Mouse (Mus musculus) heart, adult 2 months (tissue): Measurements from ENCODE around the gene Foxn3. TPM values are rescaled to one million over a fixed set of nuclear protein-coding genes. Genes with fewer than 3 reads are reported as not detected.
A peak's percentile ranks its signal among the peaks of the same experiment; 100 is the strongest.

Experiments used
- DNase-seq, 2 experiments: peaks; one replicate each; pipeline ENCODE4 v3.0.0; 2021
- H3K27ac ChIP-seq: fragments of 200-600 bp; 2 replicates; pipeline ENCODE4 v1.8.1; 2022
- H3K27me3 ChIP-seq: fragments of 200-500 bp; 2 replicates; pipeline ENCODE4 v1.6.1; 2012; ENCODE audit warnings: mild to moderate bottlenecking, low read length, inconsistent platforms, mixed read lengths; ENCODE audit not compliant: control insufficient read depth, insufficient read depth
- H3K36me3 ChIP-seq: fragments of 200-500 bp; 2 replicates; pipeline ENCODE4 v1.6.1; 2012; ENCODE audit warnings: low read length, inconsistent platforms; ENCODE audit not compliant: control insufficient read depth, insufficient read depth
- H3K4me1 ChIP-seq: fragments of 200-500 bp; 2 replicates; pipeline ENCODE4 v1.6.1; 2011; ENCODE audit warnings: low read length; ENCODE audit not compliant: control insufficient read depth, insufficient read depth
- H3K4me3 ChIP-seq: fragments of 200-600 bp; 2 replicates; pipeline ENCODE4 v1.8.1; 2022
- H3K79me2 ChIP-seq: fragments of 200-500 bp; replicated peaks from 2 replicates; pipeline ENCODE4 v1.6.1; 2012; ENCODE audit warnings: mild to moderate bottlenecking, inconsistent platforms, low read length, moderate library complexity, mixed read lengths; ENCODE audit not compliant: control insufficient read depth, insufficient read depth
- H3K9ac ChIP-seq: fragments of 200-500 bp; 2 replicates; pipeline ENCODE4 v1.6.1; 2012; ENCODE audit warnings: low read depth, mild to moderate bottlenecking, control low read depth, inconsistent platforms, low read length, mixed read lengths
- CTCF ChIP-seq: fragments of 200-600 bp; IDR thresholded peaks from 2 replicates; pipeline ENCODE4 v1.8.1; 2022; ENCODE audit warnings: antibody characterized with exemption, mild to moderate bottlenecking, moderate library complexity
- EP300 ChIP-seq: fragments of 200-500 bp; IDR thresholded peaks from 2 replicates; pipeline ENCODE4 v1.6.1; 2011; ENCODE audit warnings: low read depth, low read length, control low read depth; ENCODE audit not compliant: insufficient read depth
- POLR2A ChIP-seq: fragments of 200-500 bp; IDR thresholded peaks from 2 replicates; pipeline ENCODE4 v1.6.1; 2011; ENCODE audit warnings: mild to moderate bottlenecking, low read depth, low read length, control low read depth; ENCODE audit not compliant: insufficient read depth
- WGBS: fragments of 180-500 bp; shearing (Covaris S2); methylation state at CpG from one replicate; pipeline ENCODE4 v1.1.7; 2018; 5-methylcytosine and 5-hydroxymethylcytosine counted together
- intact Hi-C: fragments of 180-260 bp; cut with DNase I; formaldehyde crosslinking; loops from one replicate; pipeline ENCODE4 v1.15.1; 2025
- polyA plus RNA-seq: library from polyadenylated mRNA; depleted of rRNA; stranded (reverse); fragments of >200 nt; gene quantifications from 2 replicates; pipeline ENCODE4 v1.2.3, GENCODE M21; 2012
- total RNA-seq, 2 experiments: library from RNA; stranded (reverse); gene quantifications; 2 replicates each; pipeline ENCODE4 v1.2.3; 2021

Gene Foxn3
- total and polyA plus RNA-seq, 3 experiments = 28.1 to 117 (median 106) TPM

DNA sequence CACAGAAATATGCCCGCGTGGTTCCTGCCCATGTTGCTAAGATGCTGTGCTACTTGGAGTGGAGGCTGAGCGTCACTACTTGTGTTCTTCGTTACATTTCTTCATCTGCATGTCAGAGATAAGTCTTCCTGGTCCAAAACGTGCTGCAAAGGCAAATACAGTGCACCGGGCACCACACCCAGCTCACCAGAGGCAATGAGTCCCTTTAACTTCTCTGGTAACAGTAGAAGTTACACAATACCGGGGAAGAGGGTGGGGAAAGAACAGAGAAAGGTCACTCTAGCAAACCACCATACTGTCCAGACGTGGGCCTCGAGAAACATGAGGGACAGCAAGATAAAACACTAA is 213.8 kb downstream of the Foxn3 start:
- intact Hi-C loops = no loop called here
- TF ChIP-seq POLR2A (no peak), CTCF (no peak), EP300 (no peak)
- Histone ChIP-seq H3K27ac (peak overlapping the region; percentile 30), H3K36me3 (peaks cover 5% of the 10 kb centered on the region; the same call in 1 of the 2 replicates), H3K4me1 (peaks cover 37% of the 10 kb centered on the region), H3K9ac (no peak overlapping the region), H3K4me3 (no peak overlapping the region), H3K27me3 (no peaks in the 10 kb centered on the region), H3K79me2 (no peaks in the 10 kb centered on the region)
- 47% methylated on average over 9 of the region's 9 CpGs for WGBS
- no peak for DNase-seq

DNA sequence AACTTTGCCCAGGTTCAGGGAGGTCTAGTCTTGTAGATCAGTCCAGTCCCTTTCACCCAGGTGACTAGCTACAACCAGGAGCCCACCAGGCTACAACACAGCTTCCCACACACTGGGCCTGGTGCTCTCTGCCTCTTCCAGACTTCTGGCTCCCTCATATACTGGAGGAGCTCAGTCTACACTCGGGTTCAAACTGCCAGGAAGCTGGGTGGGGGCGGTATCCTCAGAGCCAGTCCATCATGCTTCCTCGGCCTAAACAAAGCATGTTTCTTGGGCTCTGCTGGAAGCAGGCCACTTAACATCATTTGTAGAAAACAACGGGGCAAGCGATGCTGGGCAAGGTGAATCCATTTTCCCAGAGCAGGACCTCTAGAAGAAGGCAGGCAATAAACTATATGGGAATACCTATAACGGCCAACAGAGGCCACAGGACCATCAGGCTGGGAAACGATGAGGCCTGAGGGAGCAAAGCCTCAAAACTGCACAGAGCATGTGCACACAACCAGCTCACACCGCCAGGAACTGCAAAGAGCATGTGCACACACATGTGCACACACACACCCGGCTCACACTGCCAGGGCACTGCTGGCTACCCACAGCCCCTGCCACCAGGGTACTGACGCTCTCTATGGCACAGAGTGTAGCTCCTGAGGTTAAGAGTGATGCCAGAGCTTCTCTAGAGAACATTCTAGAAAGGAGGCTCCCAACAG is 214.3 kb downstream of the Foxn3 start:
- intact Hi-C loops = no loop called here
- TF ChIP-seq CTCF (no peak), EP300 (no peak), POLR2A (no peak)
- no peak for DNase-seq
- Histone ChIP-seq H3K27me3 (no peaks in the 10 kb centered on the region), H3K9ac (no peak overlapping the region), H3K4me3 (no peak overlapping the region), H3K27ac (peak overlapping the region; percentile 30), H3K36me3 (peaks cover 5% of the 10 kb centered on the region; the same call in 1 of the 2 replicates), H3K79me2 (no peaks in the 10 kb centered on the region), H3K4me1 (peaks cover 37% of the 10 kb centered on the region)
- 56% methylated on average over 10 of the region's 10 CpGs for WGBS

DNA sequence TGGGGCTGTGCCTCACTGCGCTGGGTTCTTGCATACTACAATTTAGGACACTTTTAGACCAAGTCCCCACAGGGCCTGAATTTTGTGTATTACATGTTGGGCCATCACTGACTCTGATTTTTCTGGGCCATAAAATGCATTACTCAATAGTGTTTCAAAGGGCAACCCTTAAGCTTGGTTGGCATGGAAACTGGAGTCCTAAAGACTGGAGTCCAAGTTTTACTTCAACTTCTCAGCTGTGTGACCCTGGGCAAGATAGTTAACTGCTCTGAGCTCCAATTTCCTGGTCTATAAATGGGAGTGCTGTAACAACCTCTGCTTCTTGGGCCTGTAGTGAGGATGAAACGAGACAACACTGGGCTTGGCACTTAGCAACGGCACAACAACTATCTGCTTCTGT is 215.9 kb downstream of the Foxn3 start:
- Histone ChIP-seq H3K27me3 (no peaks in the 10 kb centered on the region), H3K27ac (peak overlapping the region; percentile 61)
- intact Hi-C loops = no loop called here

DNA sequence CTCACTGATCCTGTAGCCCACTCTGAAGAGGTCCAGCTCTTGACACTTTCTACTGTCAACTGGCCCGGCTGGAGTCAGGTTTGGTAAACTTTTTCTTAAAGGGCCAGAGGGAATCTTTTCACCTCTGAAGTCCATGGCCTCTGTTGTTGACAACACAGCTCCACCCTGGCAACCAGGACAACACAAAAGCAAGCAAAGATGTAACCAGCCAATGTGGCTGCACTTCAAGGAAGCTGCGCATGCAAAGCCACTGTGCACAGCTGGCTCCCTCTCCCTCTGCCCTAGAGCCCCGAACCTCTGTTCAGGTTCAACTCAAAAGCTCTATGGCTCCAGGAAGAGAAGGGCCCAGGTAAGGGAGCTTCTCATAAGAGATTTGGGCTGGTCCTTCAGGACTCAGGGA is 216.4 kb downstream of the Foxn3 start:
- Histone ChIP-seq H3K4me1 (peaks cover 39% of the 10 kb centered on the region), H3K36me3 (peaks cover 15% of the 10 kb centered on the region), H3K4me3 (no peak overlapping the region), H3K9ac (no peak overlapping the region), H3K27ac (peak overlapping the region; percentile 61), H3K27me3 (no peaks in the 10 kb centered on the region), H3K79me2 (no peaks in the 10 kb centered on the region)
- DNase-seq = peak in 1 of 2 experiments; percentile 65
- TF ChIP-seq EP300 = 0 out of 2 replicates have a peak, but pooled peaks have one; percentile 49
- no peak for TF ChIP-seq CTCF
- WGBS = 50% methylated on average over 3 of the region's 3 CpGs
- intact Hi-C loops = no loop called here

More for the DNA sequence above, 215.9 kb downstream of the Foxn3 start:
- no peak overlapping the region for H3K4me3 ChIP-seq
- peaks cover 10% of the 10 kb centered on the region for H3K36me3 ChIP-seq
- peaks cover 40% of the 10 kb centered on the region for H3K4me1 ChIP-seq
- H3K79me2 ChIP-seq = no peaks in the 10 kb centered on the region
- TF ChIP-seq CTCF (no peak), POLR2A (no peak)
- 77% methylated on average over 3 of the region's 3 CpGs for WGBS
- DNase-seq = no peak
- H3K9ac ChIP-seq = no peak overlapping the region

DNA sequence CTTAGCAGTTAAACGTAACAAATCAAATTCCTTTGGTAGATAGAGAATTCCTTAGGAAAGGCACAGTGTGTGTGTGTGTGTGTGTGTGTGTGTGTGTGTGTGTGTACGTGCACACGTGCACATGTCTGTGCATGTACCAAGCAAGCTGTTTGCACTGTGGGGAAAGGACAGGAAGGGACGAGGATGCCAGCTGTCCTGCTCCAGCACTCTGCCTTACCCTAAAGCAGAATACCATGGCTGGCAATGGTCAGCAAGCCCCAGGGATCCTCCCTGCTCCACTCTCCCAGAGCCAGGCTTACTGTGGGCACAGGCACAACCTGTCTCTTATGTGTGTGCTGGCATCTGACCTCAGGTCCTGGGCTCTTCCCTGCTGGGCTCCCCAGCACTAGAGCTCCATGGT is 218.1 kb downstream of the Foxn3 start:
- H3K27ac ChIP-seq = peak overlapping the region; percentile 61
- TF ChIP-seq CTCF (no peak), EP300 (no peak)
- 79% methylated on average over 4 of the region's 4 CpGs for WGBS
- H3K4me3 ChIP-seq = no peak overlapping the region
- peaks cover 23% of the 10 kb centered on the region for H3K36me3 ChIP-seq
- no peaks in the 10 kb centered on the region for H3K27me3 ChIP-seq
- intact Hi-C loops = no loop called here
- H3K4me1 ChIP-seq = peaks cover 44% of the 10 kb centered on the region
- no peaks in the 10 kb centered on the region for H3K79me2 ChIP-seq
- H3K9ac ChIP-seq = no peak overlapping the region
- no peak for DNase-seq

DNA sequence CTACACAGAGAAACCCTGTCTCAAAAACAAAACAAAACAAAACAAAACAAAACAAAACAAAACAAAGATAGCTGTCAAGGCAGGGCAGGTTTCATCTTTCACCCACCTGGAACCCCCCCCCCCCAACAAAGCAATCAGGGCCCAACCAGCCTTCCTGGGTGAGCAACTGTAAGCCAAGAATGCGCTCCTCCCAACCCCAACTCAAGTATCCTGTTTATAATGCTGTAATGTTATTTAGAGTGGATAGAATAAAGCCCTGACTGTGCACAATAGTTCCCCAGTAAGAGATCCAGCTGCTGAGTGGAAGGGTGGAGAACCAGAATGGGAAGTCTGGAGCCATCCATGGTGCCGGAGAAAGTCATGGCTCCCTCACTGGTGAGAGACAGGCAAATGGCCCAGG is 220.0 kb downstream of the Foxn3 start:
- no peak for DNase-seq
- Histone ChIP-seq H3K4me1 (peaks cover 39% of the 10 kb centered on the region), H3K79me2 (0 out of 2 replicates have a peak, but pooled peaks cover 1% of the 10 kb centered on the region), H3K36me3 (peaks cover 30% of the 10 kb centered on the region), H3K27me3 (no peaks in the 10 kb centered on the region), H3K9ac (no peak overlapping the region), H3K4me3 (no peak overlapping the region), H3K27ac (no peak overlapping the region; the same call in 1 of the 2 replicates)
- intact Hi-C loops = loop anchor here (5.0 kb wide), 2 partner anchors 76 to 219 kb away; partner anchors contain the start of gene Foxn3
- TF ChIP-seq CTCF (no peak), EP300 (no peak), POLR2A (no peak)
- 80% methylated on average over 2 of the region's 2 CpGs for WGBS
